Comparison of ENCODE assay signal across 15 mouse cellular contexts in genomic region chr10:59743397-59743796, GRCm38 (mm10).
"Had no signal": no experiment of that assay in that cellular context is flagged by ENCODE, and none has a peak within 500 bp of the region (broad histone marks: within the 10 kb centered on the region; RNA-seq: fewer than 3 reads in every experiment).

No protein-coding gene starts in this region.

- H3K4me3 ChIP-seq: liver, embryonic 13.5 days; neural tube, embryonic 12.5 days had no signal

- H3K9me3 ChIP-seq: liver, embryonic 13.5 days; neural tube, embryonic 12.5 days had no signal

- H3K27ac ChIP-seq: liver, embryonic 13.5 days; neural tube, embryonic 12.5 days had no signal

- H3K4me2 ChIP-seq: liver, embryonic 13.5 days; midbrain, embryonic 11.5 days; neural tube, embryonic 12.5 days had no signal

- H3K9ac ChIP-seq: liver, embryonic 13.5 days; neural tube, embryonic 12.5 days had no signal

- H3K27me3 ChIP-seq: liver, embryonic 13.5 days; neural tube, embryonic 12.5 days had no signal

- H3K4me1 ChIP-seq: neural tube, embryonic 12.5 days had no signal

- DNase-seq: kidney, adult 8-10 months; kidney, postnatal 14 days; kidney, postnatal 4 days; liver, embryonic 13.5 days; lung, adult 2 months; lung, postnatal 14 days; lung, postnatal 4 days; midbrain, embryonic 14.5 days; right cerebral cortex, adult 18-20 months; right cerebral cortex, postnatal 14 days; thymus, adult 2 months; thymus, postnatal 14 days; thymus, postnatal 4 days had no signal
